8 mouse cellular contexts compared by ENCODE assay signal in the genomic region with DNA sequence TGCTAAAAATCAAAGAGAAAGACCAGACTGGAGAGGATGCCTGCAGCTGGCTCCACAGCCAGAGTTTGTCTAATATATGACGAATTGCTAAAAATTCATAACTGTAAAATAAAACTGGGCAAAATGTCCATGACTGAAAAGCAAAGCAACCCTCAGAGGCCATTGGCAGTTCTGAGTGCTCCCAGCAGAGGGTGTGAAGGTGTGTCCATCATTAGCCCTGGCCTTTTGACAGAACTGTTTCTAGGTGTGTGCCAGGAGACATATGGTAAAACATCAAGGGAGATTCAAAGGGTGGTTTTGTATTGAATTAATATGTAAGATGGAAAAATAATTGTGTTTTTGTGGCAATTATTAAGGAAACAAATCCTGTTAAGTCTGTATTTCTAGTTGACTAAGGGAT. TPM values are rescaled to one million over a fixed set of nuclear protein-coding genes. Genes with fewer than 3 reads are reported as not detected.
DNase-seq lines count a peak whose midpoint lies in the region; TF ChIP-seq lines count a peak whose summit lies in the region.
"Had no signal": no experiment of that assay in that cellular context is flagged by ENCODE, and none has a peak within 500 bp of the region (broad histone marks: within the 10 kb centered on the region; RNA-seq: fewer than 3 reads in every experiment).

No protein-coding gene starts in this region.

- no peak overlapping the region for H3K27ac ChIP-seq in left cerebral cortex, adult 2 months
- H3K27ac ChIP-seq: neural tube, embryonic 12.5 days had no signal

- no peak for DNase-seq in left cerebral cortex, adult 2 months (ENCODE audit: extremely low spot score in 1 of 2, low spot score in 2 of 2)
- no peak for DNase-seq in left cerebral cortex, adult 8-10 months (ENCODE audit: low spot score in 2 of 2)
- DNase-seq in MEL-GATA-1-ER (ENCODE audit: extremely low read depth, low read depth), result peak; percentile 59
- DNase-seq in cerebellum, adult 11-12 months, result peak; percentile 74
- peak; percentile 43 to 53 for DNase-seq in kidney, postnatal 4 days
- peak; percentile 63 to 82 for DNase-seq in spleen, postnatal 10 days (ENCODE audit: low spot score in 2 of 2)
- DNase-seq in layer of hippocampus, postnatal 10 days (ENCODE audit: low spot score in 2 of 2), result no peak

- peak; percentile 49 for TF ChIP-seq CTCF in left cerebral cortex, adult 2 months (IDR thresholded peaks at IDR 0.05)

- H3K4me3 ChIP-seq in left cerebral cortex, adult 2 months, result no peak overlapping the region
- H3K4me3 ChIP-seq: neural tube, embryonic 12.5 days had no signal

- intact Hi-C loops in left cerebral cortex, adult 2 months (cut with DNase I), result no loop called here

RNA-seq across cellular contexts. Expression of a gene that starts 9.2 kb away (rescaled TPM):
- 10 to 100 TPM; 23.3 to 26.7 TPM for total RNA-seq in left cerebral cortex, adult 2 months (2021)
- 10 to 100 TPM; 22.6 to 27.1 (median 23.5) TPM for total RNA-seq in left cerebral cortex, adult 8-10 months (2022)
- total RNA-seq in layer of hippocampus, postnatal 10 days (2021), result 10 to 100 TPM; 19.1 to 20.9 TPM

RNA-seq across cellular contexts. Expression of a gene that starts 45.1 kb away (rescaled TPM):
- 1 to 10 TPM; 1.2 to 1.8 TPM for total RNA-seq in left cerebral cortex, adult 2 months (2021)
- 1 to 10 TPM in 3 of 4 experiments, under 1 TPM in 1; 0.63 to 1.7 (median 1.2) TPM for total RNA-seq in left cerebral cortex, adult 8-10 months (2022)
- under 1 TPM; 0.54 to 0.87 TPM for total RNA-seq in layer of hippocampus, postnatal 10 days (2021)

Comparison
In these comparisons a context has a peak if more than half of its experiments do, and no peak if none do; other contexts are left out.
1. DNase-seq: peak in MEL-GATA-1-ER (single experiment), cerebellum, adult 11-12 months (single experiment), kidney, postnatal 4 days (2 of 2) and spleen, postnatal 10 days (2 of 2); none in left cerebral cortex, adult 2 months (0 of 2), left cerebral cortex, adult 8-10 months (0 of 2) and layer of hippocampus, postnatal 10 days (0 of 2).